Mouse (Mus musculus): ENCODE measurements at regions not wholly inside any gene's neighbourhood (a gene's known extent, or its start where the extent isn't known, plus 50 kb on each side); places are given as distances from the start of the nearest gene placed in this dataset.

- TF ChIP-seq CTCF (conservative IDR thresholded peaks at IDR 0.05; ENCODE audit: low read length) (no peak), POU5F1 (IDR thresholded peaks at IDR 0.05; ENCODE audit: borderline replicate concordance, low read length) (no peak), NANOG (IDR thresholded peaks at IDR 0.05; ENCODE audit: borderline replicate concordance, low read length) (no peak)
These were observed 201.9 kb downstream of the Mbip start for GRCm38 (mm10) chr12:56143789-56144188.

Data from E14TG2a.4 (cell line).